Mouse (Mus musculus): ENCODE measurements at regions not wholly inside any gene's neighbourhood (a gene's known extent, or its start where the extent isn't known, plus 50 kb on each side); places are given as distances from the start of the nearest gene placed in this dataset.
A peak's percentile ranks its signal among the peaks of the same experiment; 100 is the strongest.

DNA sequence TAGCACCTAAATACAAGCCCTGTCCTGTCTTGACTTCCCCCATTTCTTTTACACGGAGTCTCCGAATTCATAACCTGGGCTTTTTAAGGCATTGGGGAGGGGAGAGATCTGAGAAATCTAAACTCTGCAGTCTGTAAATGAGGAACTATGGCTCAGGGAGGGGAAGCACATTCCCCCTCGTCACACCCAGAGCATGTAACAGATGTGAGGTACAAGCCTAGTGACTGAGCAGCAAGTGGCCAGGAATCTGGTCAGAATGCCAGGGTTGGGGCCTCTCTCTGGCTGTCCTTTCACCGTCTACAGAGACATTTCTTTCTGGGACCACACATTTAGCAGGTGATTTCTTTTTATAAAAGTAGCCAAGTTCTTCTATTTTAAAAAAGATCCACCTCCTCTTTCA lies 289.4 kb downstream of the Gm826 start:
- Histone ChIP-seq H3K27ac (no peak overlapping the region), H3K27me3 (ENCODE audit: insufficient read depth, poor library complexity, severe bottlenecking) (no peaks in the 10 kb centered on the region), H3K9me3 (no peaks in the 10 kb centered on the region), H3K4me1 (replicated peaks) (0 out of 2 replicates have a peak, but pooled peaks cover 6% of the 10 kb centered on the region), H3K36me3 (no peaks in the 10 kb centered on the region), H3K4me3 (no peak overlapping the region)
- no peak for DNase-seq (ENCODE audit: low spot score)
- WGBS, result 84% methylated on average over 4 of the region's 4 CpGs

- Histone ChIP-seq H3K27ac (no peak overlapping the region), H3K36me3 (no peaks in the 10 kb centered on the region), H3K27me3 (ENCODE audit: insufficient read depth, poor library complexity, severe bottlenecking) (no peaks in the 10 kb centered on the region), H3K4me3 (no peak overlapping the region), H3K9me3 (no peaks in the 10 kb centered on the region), H3K4me1 (replicated peaks) (0 out of 2 replicates have a peak, but pooled peaks cover 6% of the 10 kb centered on the region)
- WGBS, result 82% methylated on average over 2 of the region's 2 CpGs
- DNase-seq (ENCODE audit: low spot score), result no peak
Observed at GRCm38 (mm10) chr2:160044184-160044583, 289.8 kb downstream of the Gm826 start.

DNA sequence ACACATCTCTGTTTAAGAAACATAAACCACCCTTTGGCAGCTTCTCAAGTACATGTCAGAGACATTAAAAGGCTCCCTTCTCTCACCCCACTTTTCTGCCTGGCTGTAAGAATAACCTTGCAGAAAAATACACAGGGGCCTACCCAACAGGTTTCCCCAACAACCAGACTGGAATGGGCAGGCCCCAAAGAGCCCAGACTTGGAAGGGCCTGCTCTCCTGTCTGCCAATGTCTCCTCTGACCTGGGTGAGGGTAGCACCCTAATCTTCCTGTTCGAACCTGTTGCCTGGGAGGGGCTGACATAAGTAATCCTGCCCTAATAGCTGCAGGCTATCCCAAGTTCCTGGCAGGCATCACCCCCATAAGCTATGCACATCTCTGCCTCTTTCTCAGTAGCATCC lies 304.5 kb downstream of the Gm826 start:
- Histone ChIP-seq H3K27me3 (ENCODE audit: insufficient read depth, poor library complexity, severe bottlenecking) (no peaks in the 10 kb centered on the region), H3K9me3 (no peaks in the 10 kb centered on the region), H3K36me3 (no peaks in the 10 kb centered on the region), H3K4me1 (replicated peaks) (no peaks in the 10 kb centered on the region), H3K4me3 (no peak overlapping the region), H3K27ac (no peak overlapping the region)
- DNase-seq (ENCODE audit: low spot score), result no peak
- 78% methylated on average over 1 of the region's 1 CpGs for WGBS

DNA sequence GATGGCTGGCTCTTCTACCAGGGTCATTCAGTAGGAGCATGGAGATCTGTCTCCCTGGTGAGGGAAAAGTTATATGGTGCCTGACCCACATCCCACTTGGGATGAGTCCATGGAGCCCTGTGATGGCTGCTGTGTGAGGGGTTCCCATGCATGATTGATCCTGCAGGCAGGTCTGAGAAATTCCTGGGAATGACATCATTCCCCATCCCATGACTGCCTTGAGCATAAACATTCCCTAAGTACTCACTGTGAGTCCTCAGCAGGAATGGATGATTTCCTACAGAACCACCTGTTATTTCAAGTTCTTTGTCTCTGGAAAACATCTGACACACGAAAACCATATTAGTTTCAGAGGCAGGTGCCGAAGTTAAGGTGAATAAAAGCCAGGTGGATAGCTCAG lies 305.5 kb downstream of the Gm826 start:
- DNase-seq (ENCODE audit: low spot score), result no peak
- Histone ChIP-seq H3K4me1 (replicated peaks) (no peaks in the 10 kb centered on the region), H3K27me3 (ENCODE audit: insufficient read depth, poor library complexity, severe bottlenecking) (no peaks in the 10 kb centered on the region), H3K4me3 (no peak overlapping the region), H3K27ac (no peak overlapping the region), H3K36me3 (no peaks in the 10 kb centered on the region), H3K9me3 (no peaks in the 10 kb centered on the region)
- 85% methylated on average over 2 of the region's 2 CpGs for WGBS

DNA sequence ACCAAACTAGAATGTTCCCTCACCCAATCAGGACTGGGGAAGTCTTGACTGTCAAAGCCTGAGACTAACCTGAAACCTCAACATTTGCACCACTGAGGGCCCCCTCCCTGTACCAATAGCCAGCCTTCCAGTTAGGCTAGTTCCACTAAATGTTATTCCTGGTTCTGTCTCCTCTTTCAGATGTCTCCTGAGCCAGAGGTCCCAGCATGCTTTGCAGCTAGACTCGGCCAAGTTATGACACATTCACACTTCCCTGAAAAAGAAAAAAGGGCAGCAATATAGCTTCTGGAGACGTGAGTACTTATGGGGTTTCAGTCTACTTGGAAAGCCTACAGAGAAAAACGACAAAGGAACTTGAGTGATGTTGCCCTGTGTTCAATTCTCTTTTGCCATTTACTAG lies 308.1 kb downstream of the Gm826 start:
- Histone ChIP-seq H3K36me3 (no peaks in the 10 kb centered on the region), H3K27me3 (ENCODE audit: insufficient read depth, poor library complexity, severe bottlenecking) (no peaks in the 10 kb centered on the region), H3K4me1 (replicated peaks) (no peaks in the 10 kb centered on the region), H3K9me3 (no peaks in the 10 kb centered on the region), H3K4me3 (no peak overlapping the region), H3K27ac (no peak overlapping the region)
- WGBS, result 80% methylated on average over 3 of the region's 3 CpGs
- no peak for DNase-seq (ENCODE audit: low spot score)

- Histone ChIP-seq H3K27me3 (ENCODE audit: insufficient read depth, poor library complexity, severe bottlenecking) (no peaks in the 10 kb centered on the region), H3K36me3 (no peaks in the 10 kb centered on the region), H3K4me1 (replicated peaks) (peaks cover 6% of the 10 kb centered on the region; the same call in 1 of the 2 replicates), H3K9me3 (no peaks in the 10 kb centered on the region), H3K4me3 (no peak overlapping the region), H3K27ac (no peak overlapping the region)
- WGBS, result 73% methylated on average over 4 of the region's 4 CpGs
- no peak for DNase-seq (ENCODE audit: low spot score)
Observed at GRCm38 (mm10) chr2:160021541-160021940, 312.4 kb downstream of the Gm826 start.

DNA sequence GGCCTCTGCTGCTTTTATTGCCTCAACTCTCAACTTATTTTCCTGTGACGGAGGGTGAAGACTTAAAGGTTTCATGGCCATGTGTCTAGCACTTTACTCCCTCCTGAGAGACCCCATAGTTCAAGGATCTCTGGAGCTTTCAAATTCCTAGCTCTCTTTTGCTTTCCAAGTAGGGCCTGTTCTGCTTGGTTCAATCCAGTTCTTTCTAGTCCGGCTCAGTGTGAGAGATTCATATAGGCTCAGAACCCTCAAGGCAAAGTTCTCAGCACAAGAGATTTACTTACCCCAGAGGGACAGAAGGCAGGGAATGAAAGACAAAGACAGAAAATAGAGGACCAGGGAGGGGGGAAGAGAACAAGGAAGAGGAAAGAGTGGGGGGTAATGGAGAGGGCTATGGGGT lies 313.1 kb downstream of the Gm826 start:
- Histone ChIP-seq H3K4me1 (replicated peaks) (peaks cover 6% of the 10 kb centered on the region; the same call in 1 of the 2 replicates), H3K27ac (no peak overlapping the region), H3K27me3 (ENCODE audit: insufficient read depth, poor library complexity, severe bottlenecking) (no peaks in the 10 kb centered on the region), H3K9me3 (no peaks in the 10 kb centered on the region), H3K4me3 (no peak overlapping the region), H3K36me3 (no peaks in the 10 kb centered on the region)
- 90% methylated on average over 2 of the region's 2 CpGs for WGBS
- no peak for DNase-seq (ENCODE audit: low spot score)

GRCm38 (mm10) chr2:160017020-160017812 lies 316.7 kb downstream of the Gm826 start:
- Histone ChIP-seq H3K27ac (no peak overlapping the region), H3K9me3 (no peaks in the 10 kb centered on the region), H3K4me3 (no peak overlapping the region), H3K4me1 (replicated peaks) (peaks cover 6% of the 10 kb centered on the region; the same call in 1 of the 2 replicates), H3K36me3 (no peaks in the 10 kb centered on the region), H3K27me3 (ENCODE audit: insufficient read depth, poor library complexity, severe bottlenecking) (no peaks in the 10 kb centered on the region)
- no peak for DNase-seq (ENCODE audit: low spot score)
- 79% methylated on average over 5 of the region's 5 CpGs for WGBS

DNA sequence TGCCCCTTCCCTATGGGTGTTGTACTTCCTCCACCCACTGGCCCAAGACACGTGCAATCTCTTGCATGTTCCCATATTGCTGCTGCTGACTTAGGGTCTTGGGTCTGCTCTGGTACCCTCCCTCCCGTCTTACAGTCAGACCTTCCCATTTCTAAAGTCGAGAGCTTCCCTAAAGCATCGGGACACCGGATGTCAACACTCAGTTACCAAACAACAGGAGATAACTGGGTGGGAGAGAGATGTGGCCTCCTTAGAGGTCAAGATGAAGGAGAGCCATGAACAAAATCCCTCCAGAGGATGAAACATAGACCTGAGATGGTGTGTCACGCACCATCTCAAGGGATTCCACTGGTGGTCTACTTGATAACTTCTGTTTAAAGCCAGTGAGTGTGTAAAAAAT lies 322.5 kb downstream of the Gm826 start:
- Histone ChIP-seq H3K36me3 (no peaks in the 10 kb centered on the region), H3K27me3 (ENCODE audit: insufficient read depth, poor library complexity, severe bottlenecking) (no peaks in the 10 kb centered on the region), H3K4me1 (replicated peaks) (no peaks in the 10 kb centered on the region), H3K27ac (no peak overlapping the region), H3K4me3 (no peak overlapping the region), H3K9me3 (no peaks in the 10 kb centered on the region)
- WGBS, result 88% methylated on average over 6 of the region's 6 CpGs
- DNase-seq (ENCODE audit: low spot score), result no peak

GRCm38 (mm10) chr2:160002695-160003094 lies 331.3 kb downstream of the Gm826 start:
- Histone ChIP-seq H3K27me3 (ENCODE audit: insufficient read depth, poor library complexity, severe bottlenecking) (no peaks in the 10 kb centered on the region), H3K27ac (0 out of 2 replicates have a peak overlapping the region, but pooled peaks have one; percentile 29), H3K36me3 (no peaks in the 10 kb centered on the region), H3K4me1 (replicated peaks) (peaks cover 7% of the 10 kb centered on the region), H3K4me3 (no peak overlapping the region), H3K9me3 (no peaks in the 10 kb centered on the region)
- WGBS, result 75% methylated on average over 3 of the region's 3 CpGs
- no peak for DNase-seq (ENCODE audit: low spot score)

- H3K27me3 ChIP-seq (ENCODE audit: insufficient read depth, poor library complexity, severe bottlenecking), result no peaks in the 10 kb centered on the region
- DNase-seq (ENCODE audit: low spot score), result peak; percentile 18
- H3K27ac ChIP-seq, result no peak overlapping the region
- peaks cover 7% of the 10 kb centered on the region for H3K4me1 ChIP-seq (replicated peaks)
- H3K36me3 ChIP-seq, result no peaks in the 10 kb centered on the region
- no peak overlapping the region for H3K4me3 ChIP-seq
- H3K9me3 ChIP-seq, result no peaks in the 10 kb centered on the region
- 70% methylated on average over 4 of the region's 4 CpGs for WGBS
Observed at GRCm38 (mm10) chr2:160000449-160000848, 333.5 kb downstream of the Gm826 start.

DNA sequence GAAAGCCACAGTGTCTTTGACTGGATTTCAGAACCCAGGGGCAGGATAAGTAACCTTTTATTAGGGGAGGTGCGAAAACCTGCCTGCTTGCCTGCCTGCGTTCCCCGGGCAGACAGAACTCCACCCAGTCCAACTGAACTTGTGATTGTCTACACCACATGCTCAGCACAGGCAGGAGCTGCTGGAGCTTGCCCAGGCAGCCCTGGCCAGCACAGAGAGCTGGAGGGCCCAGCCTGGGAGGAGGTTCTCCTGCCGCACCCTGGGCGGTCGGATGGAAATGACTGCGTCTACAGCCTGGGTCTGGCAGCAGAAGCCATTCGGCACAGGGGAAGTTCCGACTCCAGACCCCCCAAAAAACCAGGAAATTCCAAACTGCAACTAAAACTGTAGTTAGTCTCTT lies 336.6 kb downstream of the Gm826 start:
- WGBS, result 85% methylated on average over 9 of the region's 9 CpGs
- H3K27ac ChIP-seq, result no peak overlapping the region

GRCm38 (mm10) chr2:159994490-159994889 lies 339.5 kb downstream of the Gm826 start:
- H3K27me3 ChIP-seq (ENCODE audit: insufficient read depth, poor library complexity, severe bottlenecking), result no peaks in the 10 kb centered on the region
- H3K36me3 ChIP-seq, result no peaks in the 10 kb centered on the region
- H3K9me3 ChIP-seq, result no peaks in the 10 kb centered on the region
- no peak for DNase-seq (ENCODE audit: low spot score)
- WGBS, result 64% methylated on average over 3 of the region's 3 CpGs
- H3K27ac ChIP-seq, result no peak overlapping the region
- H3K4me1 ChIP-seq (replicated peaks), result no peaks in the 10 kb centered on the region
- H3K4me3 ChIP-seq, result no peak overlapping the region

More for the DNA sequence above, 336.6 kb downstream of the Gm826 start:
- Histone ChIP-seq H3K9me3 (no peaks in the 10 kb centered on the region), H3K36me3 (no peaks in the 10 kb centered on the region), H3K4me1 (replicated peaks) (peaks cover 2% of the 10 kb centered on the region; the same call in 1 of the 2 replicates), H3K4me3 (no peak overlapping the region), H3K27me3 (ENCODE audit: insufficient read depth, poor library complexity, severe bottlenecking) (no peaks in the 10 kb centered on the region)
- no peak for DNase-seq (ENCODE audit: low spot score)

Measured in hindbrain, embryonic 10.5 days (tissue).